Mouse (Mus musculus): ENCODE measurements around the gene Sars.

Gene Sars

DNA sequence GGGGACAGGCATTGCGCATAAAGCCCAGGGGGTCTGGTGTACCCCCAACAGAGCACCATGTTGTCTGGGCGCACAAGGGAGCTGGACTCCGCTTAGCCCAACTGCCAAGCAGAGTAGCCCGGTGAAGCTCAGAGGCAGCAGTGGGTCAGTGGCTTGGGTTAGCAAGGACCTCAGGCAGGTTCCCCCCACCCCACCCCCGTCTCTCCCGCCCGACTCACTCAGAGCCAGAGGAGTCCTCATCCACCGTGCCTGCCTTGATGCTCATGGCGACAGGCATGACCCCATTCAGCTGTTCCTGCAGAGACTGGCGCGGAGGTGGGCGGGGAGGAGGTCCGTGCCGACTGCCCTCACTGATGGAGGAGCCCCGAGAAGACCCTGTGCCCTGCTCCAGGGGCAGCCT lies 52.2 kb downstream of the Sars start:
- DNase-seq (ENCODE audit: low read depth, low spot score): no peak

DNA sequence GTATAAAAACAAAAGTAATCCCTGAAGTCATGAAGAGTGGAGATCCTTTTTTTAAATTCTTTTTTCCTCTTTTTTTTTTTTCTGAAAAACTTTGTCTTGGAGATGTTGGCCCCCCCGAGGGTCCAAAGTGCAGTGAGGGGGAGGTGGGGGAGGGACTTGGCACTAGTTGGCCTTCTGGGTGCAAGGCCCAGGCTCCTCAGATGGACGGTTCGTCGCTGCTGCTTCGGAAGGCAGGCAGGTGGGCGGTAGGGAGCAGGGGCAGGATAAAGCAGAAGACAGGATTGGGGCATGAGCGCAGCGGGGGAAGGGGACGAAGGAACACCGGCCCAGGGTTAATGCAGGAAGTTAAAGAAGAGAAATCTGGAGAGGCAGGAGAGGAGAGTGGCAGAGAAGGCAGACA lies 52.7 kb downstream of the Sars start:
- DNase-seq (ENCODE audit: low read depth, low spot score): no peak

DNA sequence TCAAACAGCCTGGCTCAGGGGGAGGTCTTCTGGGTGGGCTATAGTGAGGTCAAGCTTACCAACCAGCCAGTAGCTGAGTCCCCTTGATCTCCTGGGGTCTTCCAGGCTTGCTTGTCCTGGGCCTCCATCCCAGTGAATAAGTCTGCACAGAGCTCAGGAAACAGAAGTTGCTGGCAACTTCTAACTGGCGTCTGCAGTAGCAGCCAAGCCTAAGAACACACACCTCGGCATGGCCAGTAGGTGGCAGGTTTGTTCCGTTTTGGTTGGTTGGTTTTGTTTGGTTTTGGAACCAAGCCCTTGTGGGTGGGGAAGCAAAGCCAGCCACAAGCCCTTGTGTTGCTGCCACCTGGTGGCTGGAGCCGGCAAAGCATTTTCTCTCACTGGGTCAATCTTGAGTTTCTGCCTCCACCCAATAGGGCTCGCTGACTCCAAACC lies 55.9 kb downstream of the Sars start:
- peak; percentile 89 for DNase-seq (ENCODE audit: low read depth, low spot score)

DNA sequence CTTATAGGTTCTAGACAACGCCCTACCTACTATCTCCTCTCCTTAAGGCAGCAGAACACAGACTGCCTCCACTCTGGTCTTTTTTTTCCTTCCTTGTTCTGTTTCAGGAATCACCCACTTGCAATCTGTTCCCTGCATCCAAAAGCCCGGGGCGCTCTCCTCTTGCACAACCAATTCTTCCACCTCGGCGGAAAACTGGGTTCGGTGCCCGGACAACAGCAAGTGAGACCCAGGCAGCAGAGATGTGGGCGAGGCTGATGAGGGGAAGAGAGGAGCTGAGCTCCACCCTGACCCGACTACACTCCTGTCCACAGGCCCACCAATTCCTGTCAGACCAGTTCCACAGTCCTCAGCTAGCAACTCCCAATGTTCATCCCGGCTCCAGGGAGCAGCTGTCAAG lies 58.8 kb downstream of the Sars start:
- DNase-seq (ENCODE audit: low read depth, low spot score): no peak

DNA sequence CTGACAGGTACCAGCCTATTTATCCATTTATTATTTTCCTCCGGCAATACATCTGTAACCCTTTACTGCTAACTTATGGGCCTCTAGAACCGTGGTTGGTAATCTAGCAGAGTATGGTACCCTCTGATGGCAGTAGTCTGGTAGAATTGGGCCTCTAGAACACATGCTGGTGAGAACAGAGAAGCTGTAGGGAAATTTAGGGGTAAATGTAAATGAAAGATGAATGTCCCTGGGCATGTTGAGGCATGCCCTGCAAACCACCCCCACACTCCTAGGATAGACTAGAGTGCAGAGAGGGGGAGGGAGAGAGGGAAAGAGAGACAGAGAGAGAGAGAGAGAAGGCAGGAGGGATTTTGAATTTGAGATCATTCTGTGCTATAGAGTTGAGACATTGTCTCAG lies 60.6 kb downstream of the Sars start:
- no peak for DNase-seq (ENCODE audit: low read depth, low spot score)

DNA sequence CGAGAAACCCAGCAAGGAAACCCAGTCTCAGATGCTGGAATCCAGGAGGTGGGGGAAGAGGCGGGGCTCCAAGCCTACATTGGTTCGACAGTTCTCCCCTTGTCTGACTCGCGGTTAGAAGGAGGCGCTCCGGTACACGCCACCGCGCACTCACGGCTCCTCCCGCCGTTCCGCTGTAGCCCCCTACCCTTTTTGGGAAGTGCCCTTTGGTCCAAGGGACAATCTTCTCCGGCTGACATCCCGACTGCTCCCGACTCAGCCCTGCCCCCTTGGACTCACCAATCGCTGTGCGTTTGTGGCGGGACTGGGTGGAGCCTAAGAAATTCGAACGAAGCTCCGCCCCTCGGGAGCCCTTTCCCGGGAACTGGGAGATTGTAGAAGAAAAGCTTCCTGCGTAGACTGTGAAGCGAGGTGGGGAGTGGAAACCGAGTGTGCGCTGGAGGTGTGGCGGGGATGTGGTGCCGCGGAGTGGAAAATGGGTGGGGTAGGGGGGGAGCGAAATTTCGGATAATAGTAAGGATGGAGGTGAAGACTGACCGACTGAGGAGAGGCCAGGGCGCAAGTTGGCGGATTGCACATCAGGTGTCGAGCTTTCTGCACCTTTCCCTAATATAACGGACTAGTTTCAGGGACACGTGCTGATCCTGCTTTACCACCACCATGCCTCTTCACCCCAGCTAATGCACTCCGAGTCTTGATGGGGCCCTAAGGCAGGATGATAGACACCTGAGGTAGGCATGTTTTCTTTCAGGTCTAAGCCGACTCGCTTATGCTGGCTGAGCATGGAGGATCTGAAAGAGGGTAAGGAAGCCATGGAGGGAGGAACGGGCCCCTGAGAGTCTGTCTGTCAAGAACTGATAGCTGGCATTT lies 61.3 kb downstream of the Sars start, which contains the start of gene Psrc1:
Gene Psrc1, plus strand, starts transcription at position 355 of the 870 bp plus-strand sequence.
- peak; percentile 80 for DNase-seq (ENCODE audit: low read depth, low spot score)

DNA sequence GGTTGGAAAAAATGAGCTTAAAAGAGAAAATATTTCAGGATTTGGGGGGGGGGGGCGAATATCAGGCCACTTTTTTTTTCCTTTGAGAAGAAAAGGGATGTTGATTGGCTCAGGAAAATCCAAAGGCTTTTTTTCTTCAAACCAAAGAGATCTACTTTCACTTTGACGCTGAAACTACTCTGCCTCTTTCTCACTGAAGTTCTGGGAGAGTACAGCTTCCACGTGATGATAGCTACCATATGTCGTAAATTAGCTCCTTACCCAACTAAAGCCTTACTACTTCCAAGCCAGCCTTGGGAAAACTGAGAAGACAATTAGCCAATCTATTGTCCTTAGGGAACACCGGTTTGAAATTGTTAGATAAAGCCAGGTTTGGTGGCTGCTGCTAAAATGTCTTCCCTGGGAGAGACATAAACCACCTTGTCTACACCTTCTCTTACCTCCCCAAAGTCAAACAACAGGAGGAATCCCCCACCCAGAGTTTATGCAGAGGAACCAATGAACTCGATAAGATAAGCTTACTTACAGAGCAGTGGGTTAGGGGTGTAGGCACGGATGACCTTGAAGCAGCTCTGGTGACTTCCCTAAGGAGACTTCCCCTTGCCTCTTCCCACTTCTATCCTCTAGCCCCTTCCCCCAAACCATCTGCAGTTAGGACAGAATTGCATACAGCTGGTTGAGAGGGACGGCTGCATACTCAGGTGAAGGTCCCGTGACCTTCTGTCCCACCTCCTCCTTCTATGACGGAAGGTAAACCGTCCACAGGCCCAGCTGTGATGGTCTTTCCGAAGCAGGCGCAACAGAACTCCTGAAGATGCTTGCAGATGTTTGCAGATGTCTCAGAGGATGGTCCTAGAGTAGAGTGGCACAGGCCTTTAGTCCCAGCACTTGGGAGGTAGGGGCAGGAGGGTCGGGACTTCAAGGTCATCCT lies 62.8 kb downstream of the Sars start:
- no peak for DNase-seq (ENCODE audit: low read depth, low spot score)

DNA sequence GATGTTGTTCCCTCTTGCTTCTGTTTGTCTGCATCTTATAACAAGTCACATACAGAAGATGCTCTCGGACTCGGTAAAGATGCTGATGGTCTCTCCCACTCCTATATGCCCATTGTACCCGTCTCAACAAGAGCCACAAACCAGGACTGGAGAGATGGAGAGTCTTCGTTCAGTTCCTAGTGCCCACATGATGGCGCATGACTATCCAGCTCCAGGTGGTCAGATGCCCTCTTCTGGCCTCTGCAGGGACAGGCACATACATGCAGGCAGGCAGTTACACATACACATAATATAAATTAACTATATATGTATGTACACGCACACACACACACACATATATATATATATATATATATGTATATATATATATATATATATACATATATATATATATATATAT lies 64.3 kb downstream of the Sars start:
- no peak for DNase-seq (ENCODE audit: low read depth, low spot score)

DNA sequence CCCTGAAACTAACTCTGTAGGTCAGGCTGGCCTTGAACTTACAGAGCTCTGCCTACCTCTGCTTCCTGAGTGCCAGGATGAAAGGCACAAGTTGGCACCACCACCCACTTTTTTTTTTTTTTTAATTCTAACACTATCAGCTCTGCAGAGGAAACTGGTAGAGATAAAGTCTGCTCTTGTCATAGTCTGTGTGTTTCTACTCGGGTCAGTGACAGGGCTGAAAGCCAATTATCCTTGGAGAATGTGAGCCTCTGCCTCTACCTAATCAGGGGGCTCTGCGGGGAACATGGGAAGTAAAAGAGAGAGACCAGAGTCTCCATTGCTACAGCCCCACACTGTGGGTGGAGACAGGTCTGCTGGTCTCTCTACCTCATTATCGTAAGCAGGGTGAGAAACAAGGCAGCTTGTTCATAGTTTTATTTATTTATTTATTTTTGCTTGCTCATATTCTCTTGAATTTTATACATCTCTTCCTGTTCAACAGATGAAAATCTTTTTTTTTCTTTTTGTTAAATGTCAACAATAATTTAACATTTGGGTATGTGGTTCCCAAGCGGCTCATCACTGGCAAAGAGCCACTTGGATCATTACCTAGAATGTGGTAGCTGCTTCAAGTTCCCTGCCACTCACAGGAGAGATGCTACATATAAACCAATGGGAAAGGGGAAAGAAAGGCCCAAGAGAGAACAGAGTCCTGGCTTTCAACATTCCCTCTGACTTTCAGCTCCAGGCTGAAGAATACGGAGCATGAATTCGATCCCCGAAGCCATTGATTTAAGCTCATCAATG lies 65.9 kb downstream of the Sars start:
- no peak for DNase-seq (ENCODE audit: low read depth, low spot score)
